In the genomic region with DNA sequence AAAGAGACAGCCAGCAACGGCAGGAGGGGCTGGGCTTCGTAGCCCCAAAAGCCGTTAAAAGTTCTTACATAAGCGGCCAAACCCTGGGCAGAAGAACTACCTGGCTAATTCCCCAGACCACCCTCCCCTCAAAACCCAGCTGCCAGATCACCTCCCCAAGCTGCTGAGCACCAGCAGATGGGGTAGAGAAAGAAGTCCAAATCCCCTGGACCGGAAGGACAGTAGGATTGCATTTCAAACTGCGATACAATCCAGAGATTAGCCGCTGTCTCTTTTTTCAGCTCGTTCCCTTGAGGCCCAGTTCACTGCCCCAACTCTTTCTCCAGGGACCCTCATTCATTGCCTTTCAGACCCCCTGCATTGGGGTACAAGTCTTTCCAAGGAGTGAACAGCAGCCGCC, we compare ENCODE assay signal across 8 mouse cellular contexts. TPM values are rescaled to one million over a fixed set of nuclear protein-coding genes. Genes with fewer than 3 reads are reported as not detected.
DNase-seq lines count a peak whose midpoint lies in the region; ATAC-seq and TF ChIP-seq lines count a peak whose summit lies in the region.

No protein-coding gene starts in this region.

- H3K36me3 ChIP-seq in neural tube, embryonic 11.5 days (ENCODE audit: control insufficient read depth, insufficient read depth, low read length), result no peaks in the 10 kb centered on the region
- no peaks in the 10 kb centered on the region for H3K36me3 ChIP-seq in limb, embryonic 14.5 days (ENCODE audit: control insufficient read depth, insufficient read depth, low read length)
- H3K36me3 ChIP-seq in small intestine, adult 2 months (ENCODE audit: control insufficient read depth, insufficient read depth, low read length), result no peaks in the 10 kb centered on the region

- WGBS in cerebellum, adult 2 months, result 24% methylated on average over 9 of the region's 9 CpGs
- WGBS in neural tube, embryonic 11.5 days, result 7% methylated on average over 9 of the region's 9 CpGs
- 10% methylated on average over 9 of the region's 9 CpGs for WGBS in limb, embryonic 14.5 days
- WGBS in small intestine, adult 2 months, result 28% methylated on average over 9 of the region's 9 CpGs

- DNase-seq in cerebellum, adult 2 months, result no peak
- DNase-seq in cerebellum, adult 9-11 months, result no peak
- no peak for DNase-seq in neural tube, embryonic 11.5 days (ENCODE audit: low spot score)
- DNase-seq in neural tube, embryonic 10.5 days (ENCODE audit: extremely low spot score, low spot score), result no peak
- no peak for DNase-seq in limb, embryonic 14.5 days (ENCODE audit: low spot score)
- no peak for DNase-seq in thymus, postnatal 10 days (ENCODE audit: low spot score in 2 of 2)
- DNase-seq in left cerebral cortex, adult 11 months (ENCODE audit: low spot score), result no peak

- no peak for TF ChIP-seq POLR2A in cerebellum, adult 2 months (IDR thresholded peaks at IDR 0.05; ENCODE audit: borderline replicate concordance, insufficient read depth, low read length)
- TF ChIP-seq POLR2A in limb, embryonic 14.5 days (IDR thresholded peaks at IDR 0.05; ENCODE audit: borderline replicate concordance, extremely low read depth, insufficient read depth, insufficient read length), result no peak
- TF ChIP-seq POLR2A in small intestine, adult 2 months (IDR thresholded peaks at IDR 0.05; ENCODE audit: low read depth, low read length), result no peak

- no peak for TF ChIP-seq CTCF in cerebellum, adult 2 months (IDR thresholded peaks at IDR 0.05; ENCODE audit: borderline replicate concordance, insufficient read depth, low read depth, low read length)
- no peak for TF ChIP-seq CTCF in small intestine, adult 2 months (IDR thresholded peaks at IDR 0.05; ENCODE audit: extremely low read depth, insufficient read length, insufficient replicate concordance, low read depth, low read length)

- H3K4me1 ChIP-seq in cerebellum, adult 2 months (ENCODE audit: control insufficient read depth, insufficient read depth, low read length), result peaks cover 12% of the 10 kb centered on the region; the same call in 1 of the 2 replicates
- peaks cover 21% of the 10 kb centered on the region; the same call in 1 of the 2 replicates for H3K4me1 ChIP-seq in neural tube, embryonic 11.5 days (ENCODE audit: control insufficient read depth, insufficient read depth, low read length)
- H3K4me1 ChIP-seq in limb, embryonic 14.5 days (ENCODE audit: control insufficient read depth, insufficient read depth, low read length), result peaks cover 23% of the 10 kb centered on the region
- H3K4me1 ChIP-seq in small intestine, adult 2 months (ENCODE audit: control insufficient read depth, insufficient read depth, insufficient read length, low read length), result peaks cover 8% of the 10 kb centered on the region

- no peaks in the 10 kb centered on the region for H3K27me3 ChIP-seq in cerebellum, adult 2 months (ENCODE audit: control insufficient read depth, insufficient read depth, low read length)
- peaks cover 9% of the 10 kb centered on the region for H3K27me3 ChIP-seq in neural tube, embryonic 11.5 days (ENCODE audit: control insufficient read depth, insufficient read depth, low read length)
- peaks cover 16% of the 10 kb centered on the region for H3K27me3 ChIP-seq in limb, embryonic 14.5 days (ENCODE audit: control insufficient read depth, insufficient read depth, low read length)
- H3K27me3 ChIP-seq in small intestine, adult 2 months (ENCODE audit: control insufficient read depth, insufficient read depth, low read length), result no peaks in the 10 kb centered on the region

- no peaks in the 10 kb centered on the region for H3K9me3 ChIP-seq in neural tube, embryonic 11.5 days (ENCODE audit: control insufficient read depth, low read length)
- no peaks in the 10 kb centered on the region for H3K9me3 ChIP-seq in limb, embryonic 14.5 days (ENCODE audit: control insufficient read depth, low read length)

- no peak overlapping the region for H3K27ac ChIP-seq in cerebellum, adult 2 months (ENCODE audit: insufficient read depth, low read length)
- H3K27ac ChIP-seq in neural tube, embryonic 11.5 days (ENCODE audit: low read depth, low read length), result no peak overlapping the region
- no peak overlapping the region for H3K27ac ChIP-seq in limb, embryonic 14.5 days (replicated peaks; ENCODE audit: low read depth, low read length)
- no peak overlapping the region for H3K27ac ChIP-seq in small intestine, adult 2 months (ENCODE audit: insufficient read depth, low read depth, low read length)

- H3K4me2 ChIP-seq in neural tube, embryonic 11.5 days (ENCODE audit: low read depth), result peak overlapping the region; percentile 99
- H3K4me2 ChIP-seq in limb, embryonic 14.5 days (replicated peaks; ENCODE audit: low read depth, low read length, severe bottlenecking), result peak overlapping the region; percentile 97

- peak overlapping the region; percentile 87 for H3K4me3 ChIP-seq in cerebellum, adult 2 months (replicated peaks; ENCODE audit: insufficient read depth, low read depth, low read length)
- H3K4me3 ChIP-seq in neural tube, embryonic 11.5 days (ENCODE audit: low read depth, low read length), result peak overlapping the region; percentile 67
- H3K4me3 ChIP-seq in limb, embryonic 14.5 days (replicated peaks; ENCODE audit: low read length), result peak overlapping the region; percentile 64
- peak overlapping the region; percentile 74 for H3K4me3 ChIP-seq in small intestine, adult 2 months (ENCODE audit: low read depth, low read length)

- no peak for ATAC-seq in neural tube, embryonic 11.5 days (ENCODE audit: insufficient read depth, low FRiP score, low TSS enrichment)
- no peak for ATAC-seq in limb, embryonic 14.5 days (ENCODE audit: low FRiP score, low read depth)

- H3K9ac ChIP-seq in neural tube, embryonic 11.5 days (ENCODE audit: low read length), result peak overlapping the region; percentile 18; the same call in 1 of the 2 replicates
- H3K9ac ChIP-seq in limb, embryonic 14.5 days (ENCODE audit: low read depth, low read length, severe bottlenecking), result no peak overlapping the region

RNA-seq across cellular contexts. Expression of a gene that starts 1.0 kb away (rescaled TPM):
- 52.9 and 54.3 TPM in 2 replicates for polyA plus RNA-seq in cerebellum, adult 2 months (2012; rRNA removed)
- 50.7 and 56.5 TPM in 2 replicates for polyA plus RNA-seq in neural tube, embryonic 11.5 days (2014; fragmentation: Nextera tagmentation; extraction: Ambion mirVana)
- 42.1 and 53.1 TPM in 2 replicates for polyA plus RNA-seq in limb, embryonic 14.5 days (2012; rRNA removed)
- 46.6 and 49.2 TPM in 2 replicates for polyA plus RNA-seq in limb, embryonic 14.5 days (2014; fragmentation: Nextera tagmentation; extraction: Ambion mirVana)
- polyA plus RNA-seq in small intestine, adult 2 months (2012; rRNA removed), result 15.0 and 15.6 TPM in 2 replicates

RNA-seq across cellular contexts. Expression of a gene that starts 35.8 kb away (rescaled TPM):
- polyA plus RNA-seq in cerebellum, adult 2 months (2012; rRNA removed), result 5.4 and 5.5 TPM in 2 replicates
- polyA plus RNA-seq in neural tube, embryonic 11.5 days (2014; fragmentation: Nextera tagmentation; extraction: Ambion mirVana), result 1.2 and 1.4 TPM in 2 replicates
- 1.2 and 1.8 TPM in 2 replicates for polyA plus RNA-seq in limb, embryonic 14.5 days (2012; rRNA removed)
- 0.92 and 1.1 TPM in 2 replicates for polyA plus RNA-seq in limb, embryonic 14.5 days (2014; fragmentation: Nextera tagmentation; extraction: Ambion mirVana)
- polyA plus RNA-seq in small intestine, adult 2 months (2012; rRNA removed), result 0.17 and 0.22 TPM in 2 replicates

RNA-seq across cellular contexts. Expression of a gene that starts 50.4 kb away (rescaled TPM):
- polyA plus RNA-seq in cerebellum, adult 2 months (2012; rRNA removed), result 44.2 and 45.7 TPM in 2 replicates
- polyA plus RNA-seq in neural tube, embryonic 11.5 days (2014; fragmentation: Nextera tagmentation; extraction: Ambion mirVana), result 70.7 and 71.3 TPM in 2 replicates
- 45.9 and 59.8 TPM in 2 replicates for polyA plus RNA-seq in limb, embryonic 14.5 days (2012; rRNA removed)
- polyA plus RNA-seq in limb, embryonic 14.5 days (2014; fragmentation: Nextera tagmentation; extraction: Ambion mirVana), result 35.7 and 47.7 TPM in 2 replicates
- polyA plus RNA-seq in small intestine, adult 2 months (2012; rRNA removed), result 0.90 and 1.2 TPM in 2 replicates

RNA-seq across cellular contexts. Expression of a gene that starts 57.1 kb away (rescaled TPM):
- polyA plus RNA-seq in cerebellum, adult 2 months (2012; rRNA removed), result 10.2 and 11.2 TPM in 2 replicates
- 35.5 and 42.2 TPM in 2 replicates for polyA plus RNA-seq in neural tube, embryonic 11.5 days (2014; fragmentation: Nextera tagmentation; extraction: Ambion mirVana)
- polyA plus RNA-seq in limb, embryonic 14.5 days (2012; rRNA removed), result 39.7 and 48.1 TPM in 2 replicates
- polyA plus RNA-seq in limb, embryonic 14.5 days (2014; fragmentation: Nextera tagmentation; extraction: Ambion mirVana), result 48.1 and 53.7 TPM in 2 replicates
- 5.5 and 5.8 TPM in 2 replicates for polyA plus RNA-seq in small intestine, adult 2 months (2012; rRNA removed)

Comparison
In these comparisons a context has a peak if more than half of its experiments do, and no peak if none do; other contexts are left out.
1. RNA of a gene that starts 50.4 kb away (polyA plus RNA-seq): 70.7 to 71.3 TPM in neural tube, embryonic 11.5 days, 35.7 to 59.8 TPM in limb, embryonic 14.5 days and 44.2 to 45.7 TPM in cerebellum, adult 2 months; 0.90 to 1.2 TPM in small intestine, adult 2 months; every median in the first group is over 10 times any median in the second.
2. Peak in every context shown above with its lines, with median percentiles within 50 percentile points of each other: H3K4me3 ChIP-seq.